Mouse (Mus musculus) forebrain, embryonic 10.5 days (tissue): Measurements from ENCODE around the gene Pparg. TPM values are rescaled to one million over a fixed set of nuclear protein-coding genes. Genes with fewer than 3 reads are reported as not detected.

ENCODE experiments used
- DNase-seq: peaks from one replicate; pipeline ENCODE4 v3.0.0-alpha.2; 2017; ENCODE audit warnings: low spot score; ENCODE audit errors: extremely low spot score
- H3K27ac ChIP-seq: fragments of 300-500 bp; sonication (generic); 2 replicates; pipeline ENCODE4 v1.5.1; 2016; ENCODE audit warnings: mild to moderate bottlenecking
- H3K27me3 ChIP-seq: fragments of 300-500 bp; sonication (generic); 2 replicates; pipeline ENCODE4 v1.6.1; 2016; ENCODE audit warnings: mild to moderate bottlenecking; ENCODE audit not compliant: poor library complexity, severe bottlenecking
- H3K36me3 ChIP-seq: fragments of 300-500 bp; sonication (generic); replicated peaks from 2 replicates; pipeline ENCODE4 v1.6.1; 2016; ENCODE audit warnings: mild to moderate bottlenecking, moderate library complexity
- H3K4me1 ChIP-seq: fragments of 300-500 bp; sonication (generic); 2 replicates; pipeline ENCODE4 v1.6.1; 2016
- H3K4me3 ChIP-seq: fragments of 300-500 bp; sonication (generic); 2 replicates; pipeline ENCODE4 v1.5.1; 2016; ENCODE audit warnings: mild to moderate bottlenecking, moderate library complexity
- H3K9me3 ChIP-seq: fragments of 300-500 bp; sonication (generic); 2 replicates; pipeline ENCODE4 v1.6.1; 2016; ENCODE audit warnings: mild to moderate bottlenecking, moderate library complexity
- WGBS: fragments of 180-500 bp; shearing (Covaris S2); methylation state at CpG from one replicate; pipeline ENCODE4 v1.1.7; 2016; 5-methylcytosine and 5-hydroxymethylcytosine counted together
- polyA plus RNA-seq: library from polyadenylated mRNA; unstranded; fragments of >200 nt; fragmentation: Nextera tagmentation; extraction: Ambion mirVana; gene quantifications from 2 replicates; pipeline ENCODE4 v1.2.1, GENCODE M21; 2016

Gene Pparg
- polyA plus RNA-seq, 1 experiment from 2014 or later, result 0.07 TPM

GRCm38 (mm10) chr6:115374871-115375852 is 14.4 kb downstream of the Pparg start:
- H3K27me3 ChIP-seq, result no peaks in the 10 kb centered on the region
- DNase-seq, result no peak
- no peaks in the 10 kb centered on the region for H3K9me3 ChIP-seq
- H3K27ac ChIP-seq, result no peak overlapping the region
- WGBS, result 87% methylated on average over 5 of the region's 5 CpGs
- no peaks in the 10 kb centered on the region for H3K4me1 ChIP-seq
- no peaks in the 10 kb centered on the region for H3K36me3 ChIP-seq
- H3K4me3 ChIP-seq, result no peak overlapping the region

- 93% methylated on average over 5 of the region's 5 CpGs for WGBS
- Histone ChIP-seq H3K4me1 (no peaks in the 10 kb centered on the region), H3K4me3 (no peak overlapping the region), H3K9me3 (no peaks in the 10 kb centered on the region), H3K36me3 (no peaks in the 10 kb centered on the region), H3K27me3 (no peaks in the 10 kb centered on the region), H3K27ac (no peak overlapping the region)
- DNase-seq, result no peak
Measured at GRCm38 (mm10) chr6:115380596-115380995, 19.8 kb downstream of the Pparg start.

- Histone ChIP-seq H3K4me3 (no peak overlapping the region), H3K4me1 (no peaks in the 10 kb centered on the region), H3K36me3 (no peaks in the 10 kb centered on the region), H3K27me3 (no peaks in the 10 kb centered on the region), H3K27ac (no peak overlapping the region), H3K9me3 (no peaks in the 10 kb centered on the region)
- WGBS, result 85% methylated on average over 5 of the region's 5 CpGs
- no peak for DNase-seq
Measured at GRCm38 (mm10) chr6:115382712-115383111, 22.0 kb downstream of the Pparg start.

GRCm38 (mm10) chr6:115389945-115390540 is 29.3 kb downstream of the Pparg start:
- 88% methylated on average over 4 of the region's 4 CpGs for WGBS
- no peak for DNase-seq
- H3K4me1 ChIP-seq, result no peaks in the 10 kb centered on the region
- H3K36me3 ChIP-seq, result no peaks in the 10 kb centered on the region
- no peaks in the 10 kb centered on the region for H3K27me3 ChIP-seq
- no peak overlapping the region for H3K27ac ChIP-seq
- H3K9me3 ChIP-seq, result no peaks in the 10 kb centered on the region
- H3K4me3 ChIP-seq, result no peak overlapping the region

- Histone ChIP-seq H3K4me1 (no peaks in the 10 kb centered on the region), H3K4me3 (no peak overlapping the region), H3K36me3 (no peaks in the 10 kb centered on the region), H3K27ac (no peak overlapping the region), H3K9me3 (no peaks in the 10 kb centered on the region), H3K27me3 (no peaks in the 10 kb centered on the region)
- WGBS, result 66% methylated on average over 3 of the region's 3 CpGs
- DNase-seq, result no peak
Measured at GRCm38 (mm10) chr6:115396911-115397310, 36.2 kb downstream of the Pparg start.

GRCm38 (mm10) chr6:115404354-115404753 is 43.6 kb downstream of the Pparg start:
- no peak overlapping the region for H3K27ac ChIP-seq
- no peaks in the 10 kb centered on the region for H3K36me3 ChIP-seq
- WGBS, result 78% methylated on average over 2 of the region's 2 CpGs

GRCm38 (mm10) chr6:115411477-115411876 is 50.7 kb downstream of the Pparg start:
- Histone ChIP-seq H3K27ac (no peak overlapping the region), H3K4me1 (no peaks in the 10 kb centered on the region), H3K9me3 (no peaks in the 10 kb centered on the region), H3K36me3 (no peaks in the 10 kb centered on the region), H3K27me3 (no peaks in the 10 kb centered on the region), H3K4me3 (no peak overlapping the region)
- WGBS, result 33% methylated on average over 1 of the region's 1 CpGs
- no peak for DNase-seq

More at GRCm38 (mm10) chr6:115404354-115404753, 43.6 kb downstream of the Pparg start:
- no peak overlapping the region for H3K4me3 ChIP-seq
- no peaks in the 10 kb centered on the region for H3K27me3 ChIP-seq
- DNase-seq, result no peak
- H3K4me1 ChIP-seq, result peaks cover 5% of the 10 kb centered on the region; the same call in 1 of the 2 replicates
- no peaks in the 10 kb centered on the region for H3K9me3 ChIP-seq

- DNase-seq, result no peak
- Histone ChIP-seq H3K27ac (no peak overlapping the region), H3K9me3 (no peaks in the 10 kb centered on the region), H3K27me3 (no peaks in the 10 kb centered on the region), H3K4me3 (no peak overlapping the region), H3K36me3 (no peaks in the 10 kb centered on the region), H3K4me1 (no peaks in the 10 kb centered on the region)
- WGBS, result 95% methylated on average over 3 of the region's 3 CpGs
Measured at GRCm38 (mm10) chr6:115418171-115418570, 57.4 kb downstream of the Pparg start.

- Histone ChIP-seq H3K27ac (no peak overlapping the region), H3K4me3 (no peak overlapping the region), H3K36me3 (no peaks in the 10 kb centered on the region), H3K4me1 (no peaks in the 10 kb centered on the region), H3K9me3 (no peaks in the 10 kb centered on the region), H3K27me3 (no peaks in the 10 kb centered on the region)
- DNase-seq, result no peak
- WGBS, result 87% methylated on average over 3 of the region's 3 CpGs
Measured at GRCm38 (mm10) chr6:115418964-115419363, 58.2 kb downstream of the Pparg start.

- H3K4me3 ChIP-seq, result no peak overlapping the region
- no peak overlapping the region for H3K27ac ChIP-seq
- H3K9me3 ChIP-seq, result no peaks in the 10 kb centered on the region
- H3K4me1 ChIP-seq, result no peaks in the 10 kb centered on the region
- no peaks in the 10 kb centered on the region for H3K36me3 ChIP-seq
- 70% methylated on average over 1 of the region's 1 CpGs for WGBS
- no peak for DNase-seq
- no peaks in the 10 kb centered on the region for H3K27me3 ChIP-seq
Measured at GRCm38 (mm10) chr6:115420963-115421362, 60.2 kb downstream of the Pparg start.

GRCm38 (mm10) chr6:115421665-115422064 is 60.9 kb downstream of the Pparg start:
- no peaks in the 10 kb centered on the region for H3K4me1 ChIP-seq
- no peak overlapping the region for H3K4me3 ChIP-seq
- DNase-seq, result no peak
- H3K9me3 ChIP-seq, result no peaks in the 10 kb centered on the region
- H3K27ac ChIP-seq, result no peak overlapping the region
- 88% methylated on average over 4 of the region's 4 CpGs for WGBS
- H3K27me3 ChIP-seq, result no peaks in the 10 kb centered on the region
- no peaks in the 10 kb centered on the region for H3K36me3 ChIP-seq

- Histone ChIP-seq H3K9me3 (no peaks in the 10 kb centered on the region), H3K4me1 (no peaks in the 10 kb centered on the region), H3K27ac (no peak overlapping the region), H3K36me3 (no peaks in the 10 kb centered on the region), H3K27me3 (no peaks in the 10 kb centered on the region), H3K4me3 (no peak overlapping the region)
- WGBS, result 86% methylated on average over 3 of the region's 3 CpGs
- DNase-seq, result no peak
Measured at GRCm38 (mm10) chr6:115424433-115424832, 63.7 kb downstream of the Pparg start.

GRCm38 (mm10) chr6:115432726-115433125 is 72.0 kb downstream of the Pparg start:
- Histone ChIP-seq H3K4me3 (no peak overlapping the region), H3K4me1 (no peaks in the 10 kb centered on the region), H3K27ac (no peak overlapping the region), H3K27me3 (no peaks in the 10 kb centered on the region), H3K36me3 (no peaks in the 10 kb centered on the region), H3K9me3 (no peaks in the 10 kb centered on the region)
- no peak for DNase-seq
- 85% methylated on average over 2 of the region's 2 CpGs for WGBS
